Mouse (Mus musculus): ENCODE results near the gene Adh1.

Gene Adh1

DNA sequence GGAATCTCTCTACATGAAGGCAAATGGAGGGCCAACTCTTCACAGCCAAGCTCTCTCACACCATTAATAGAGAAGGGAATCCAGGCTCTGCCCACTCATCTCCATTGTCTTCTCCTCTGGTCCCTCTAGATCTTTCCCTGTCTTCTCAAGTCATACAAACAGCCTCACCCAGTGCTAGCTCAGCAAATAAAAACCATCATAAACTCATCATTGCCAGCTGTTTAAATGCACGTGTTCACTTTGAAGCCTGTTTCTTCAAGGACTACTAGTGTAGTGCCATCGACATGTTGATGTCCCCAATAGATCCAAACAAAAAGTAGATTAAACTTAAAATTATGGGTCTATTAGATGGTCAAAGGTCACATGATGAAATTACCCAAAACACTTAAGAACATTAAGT is 10.5 kb downstream of the Adh1 start:
- in situ Hi-C loops (cut with MboI; ENCODE audit: unreplicated experiment in 2 of 2) = no loop called here

DNA sequence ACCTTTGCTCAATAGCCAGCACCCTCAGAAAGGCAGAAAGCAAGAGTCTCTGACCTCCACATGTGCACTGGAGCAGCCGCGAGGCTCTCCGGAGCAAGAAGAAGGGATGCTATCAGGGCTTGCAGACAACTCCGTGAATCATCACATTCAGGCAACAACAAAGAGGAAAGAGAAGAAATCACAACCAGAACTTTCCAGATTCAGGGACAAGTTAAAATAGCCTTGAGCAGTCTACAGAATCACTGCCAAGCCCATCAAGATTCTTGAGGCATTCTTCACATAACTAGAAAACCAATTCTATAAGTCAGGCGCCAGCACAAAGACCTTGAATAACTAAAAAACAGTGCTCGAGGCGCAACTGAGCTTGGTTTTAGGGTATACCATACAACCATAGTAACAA is 12.3 kb downstream of the Adh1 start:
- in situ Hi-C loops (cut with MboI; ENCODE audit: unreplicated experiment in 2 of 2) = no loop called here

DNA sequence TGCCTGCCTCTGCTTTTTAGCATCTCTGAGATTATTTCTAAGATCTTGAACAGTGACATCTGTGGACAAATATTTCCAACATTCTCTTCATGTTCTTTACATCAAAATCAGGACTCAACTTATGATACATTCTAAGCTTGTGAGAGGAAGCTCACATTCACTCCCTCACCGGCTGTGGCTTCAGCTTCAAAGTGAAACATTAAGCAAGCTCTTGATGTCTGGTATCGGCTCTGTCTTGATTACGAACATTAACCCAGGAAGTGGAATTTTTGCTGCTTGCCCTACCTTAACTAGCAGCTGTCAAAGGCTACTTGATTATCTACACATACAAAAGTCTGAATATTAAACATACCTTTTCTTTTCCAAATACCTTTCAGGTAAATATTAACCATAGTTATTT is 14.3 kb downstream of the Adh1 start:
- in situ Hi-C loops (cut with MboI; ENCODE audit: unreplicated experiment in 2 of 2) = no loop called here

DNA sequence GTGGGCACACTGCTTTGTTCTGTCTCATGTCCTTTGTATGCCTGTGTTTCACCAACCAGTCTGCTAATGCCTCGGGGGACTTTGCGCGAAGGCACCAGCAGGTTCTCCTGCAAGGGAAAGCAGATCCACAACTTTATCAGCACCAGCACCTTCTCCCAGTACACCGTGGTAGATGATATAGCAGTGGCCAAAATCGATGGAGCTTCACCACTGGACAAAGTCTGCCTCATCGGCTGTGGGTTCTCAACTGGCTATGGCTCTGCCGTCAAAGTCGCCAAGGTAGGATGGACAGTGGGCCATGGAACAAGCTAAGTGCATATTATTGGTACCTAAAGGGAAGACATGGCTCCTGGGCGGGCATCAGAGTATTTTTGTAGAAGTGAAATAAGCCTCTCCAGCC is 21.8 kb downstream of the Adh1 start:
- in situ Hi-C loops (cut with MboI; ENCODE audit: unreplicated experiment in 2 of 2) = no loop called here

DNA sequence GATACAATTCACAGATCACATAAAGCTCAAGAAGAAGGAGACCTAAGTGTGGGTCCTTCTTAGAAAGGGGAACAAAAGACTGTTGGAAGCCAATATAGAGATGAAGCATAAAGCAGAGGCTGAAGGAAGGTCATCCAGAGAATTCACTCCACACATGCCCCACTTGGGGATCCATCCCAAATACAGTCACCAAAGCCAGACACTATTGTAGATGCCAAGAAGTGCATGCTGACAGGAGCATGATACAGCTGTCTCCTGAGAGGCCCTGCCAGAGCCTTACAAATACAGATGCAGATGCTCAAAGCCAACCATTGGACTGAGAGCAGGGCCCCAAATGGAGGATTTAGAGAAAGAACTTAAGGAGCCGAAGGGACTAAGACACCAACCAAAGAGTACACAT is 23.0 kb downstream of the Adh1 start:
- in situ Hi-C loops (cut with MboI; ENCODE audit: unreplicated experiment in 2 of 2) = no loop called here

DNA sequence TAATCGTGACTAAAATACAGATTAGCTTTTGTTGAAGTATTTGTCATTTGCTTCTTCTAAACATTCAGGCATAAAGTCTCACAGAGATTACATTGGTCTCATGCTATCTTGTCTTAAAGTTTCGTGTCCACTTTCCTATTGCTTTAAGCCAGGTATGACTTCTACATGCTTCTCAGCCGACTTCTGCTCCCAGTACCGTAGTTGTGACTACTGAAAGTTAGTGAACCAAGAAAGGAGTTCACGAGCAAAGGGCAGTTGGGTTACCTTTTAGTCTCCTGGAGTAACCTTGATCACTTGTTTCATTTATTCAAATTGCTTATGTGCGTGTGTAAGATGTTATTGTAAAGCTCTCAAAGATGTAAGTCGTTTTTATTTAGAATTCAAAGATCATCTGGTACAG is 25.2 kb downstream of the Adh1 start:
- in situ Hi-C loops (cut with MboI; ENCODE audit: unreplicated experiment in 2 of 2) = no loop called here

DNA sequence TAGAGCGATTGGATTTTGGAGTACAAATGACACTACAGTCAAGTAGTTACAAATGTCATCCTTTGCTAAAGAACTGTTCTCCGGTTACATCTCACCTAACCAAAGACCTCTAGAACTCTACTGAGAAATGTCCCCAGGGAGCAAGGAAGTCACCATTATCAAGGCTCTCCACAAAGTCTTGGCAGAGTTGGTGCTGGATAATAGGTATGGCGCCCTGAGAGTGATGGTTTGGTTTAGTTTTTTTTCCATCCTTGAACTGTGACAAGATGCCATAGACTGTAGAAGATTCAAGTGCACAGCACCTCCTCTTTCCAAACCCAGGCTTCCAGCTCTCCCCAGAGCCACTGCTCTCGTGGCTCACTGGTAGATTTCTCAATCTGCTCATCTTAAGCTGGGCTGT is 26.9 kb downstream of the Adh1 start:
- in situ Hi-C loops (cut with MboI; ENCODE audit: unreplicated experiment in 2 of 2) = no loop called here

DNA sequence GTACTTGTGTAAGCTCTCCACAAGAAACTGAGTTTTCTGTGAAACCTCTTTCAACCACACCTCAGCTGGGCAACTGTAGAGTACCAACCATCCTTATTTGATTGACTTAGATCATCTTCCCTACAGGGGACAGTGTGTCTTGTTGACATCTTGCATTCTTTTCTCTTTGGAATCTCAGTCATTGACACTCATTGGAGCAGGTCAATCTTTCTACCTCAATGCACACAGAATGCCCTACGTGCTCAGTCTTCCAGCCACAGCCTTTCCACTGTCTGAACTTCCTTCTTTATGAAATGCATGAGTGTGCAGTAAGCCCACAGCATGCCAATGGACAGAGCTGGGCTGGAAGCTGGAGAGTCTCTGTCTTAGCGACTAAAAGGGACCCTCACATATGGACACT is 29.9 kb downstream of the Adh1 start:
- in situ Hi-C loops (cut with MboI; ENCODE audit: unreplicated experiment in 2 of 2) = no loop called here

DNA sequence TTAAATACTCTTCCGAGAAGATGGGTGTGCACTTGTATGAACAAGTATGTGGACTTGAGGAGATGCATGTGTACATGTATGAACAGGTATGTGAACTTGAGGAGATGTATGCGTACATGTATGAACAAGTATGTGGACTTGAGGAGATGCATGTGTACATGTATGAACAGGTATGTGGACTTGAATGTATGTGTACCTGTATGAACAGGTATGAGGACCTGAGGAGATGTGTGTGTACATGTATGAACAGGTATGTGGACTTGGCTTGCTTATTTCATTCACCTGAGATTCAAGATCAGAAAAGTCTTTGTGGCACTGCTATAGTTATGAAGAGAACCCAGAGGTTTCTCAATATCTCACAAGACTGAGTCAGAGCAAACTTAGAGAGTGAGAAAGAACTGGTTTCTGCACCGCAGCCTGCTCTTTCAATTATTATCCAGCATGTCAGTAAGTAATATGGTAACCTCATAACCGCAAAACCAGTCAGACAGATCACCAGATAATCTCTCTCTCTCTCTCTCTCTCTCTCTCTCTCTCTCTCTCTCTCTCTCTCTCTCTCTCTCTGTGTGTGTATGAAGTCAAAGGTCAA is 30.8 kb downstream of the Adh1 start:
- in situ Hi-C loops (cut with MboI; ENCODE audit: unreplicated experiment in 2 of 2) = no loop called here

DNA sequence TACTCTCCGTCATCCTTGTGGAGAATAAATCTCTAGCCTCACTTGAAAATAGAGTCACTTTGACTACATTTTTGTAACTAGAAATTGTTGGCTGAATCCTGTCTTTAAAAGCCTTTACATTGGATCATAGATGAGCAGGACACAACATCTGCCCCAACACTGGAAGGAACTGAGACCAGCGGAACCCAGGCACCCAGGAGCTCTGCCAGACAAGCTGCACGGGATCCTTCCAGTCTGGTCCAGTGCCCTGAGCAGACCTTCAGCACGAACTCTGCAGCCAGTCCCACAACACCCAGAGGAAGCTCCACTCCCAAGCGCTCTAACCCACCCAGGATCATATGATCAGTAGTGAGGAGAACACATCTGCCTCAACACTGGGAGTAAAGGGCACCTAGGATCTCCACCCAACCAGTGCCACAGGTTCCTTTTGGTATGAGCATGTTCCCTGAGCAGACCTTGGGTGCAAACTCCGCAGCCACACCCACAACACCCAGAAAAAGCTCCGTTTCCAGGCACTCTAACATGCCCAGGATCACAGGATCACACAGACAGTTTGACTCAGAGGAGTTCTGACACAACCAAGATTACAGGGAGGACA is 32.6 kb downstream of the Adh1 start:
- in situ Hi-C loops (cut with MboI; ENCODE audit: unreplicated experiment in 2 of 2) = no loop called here

DNA sequence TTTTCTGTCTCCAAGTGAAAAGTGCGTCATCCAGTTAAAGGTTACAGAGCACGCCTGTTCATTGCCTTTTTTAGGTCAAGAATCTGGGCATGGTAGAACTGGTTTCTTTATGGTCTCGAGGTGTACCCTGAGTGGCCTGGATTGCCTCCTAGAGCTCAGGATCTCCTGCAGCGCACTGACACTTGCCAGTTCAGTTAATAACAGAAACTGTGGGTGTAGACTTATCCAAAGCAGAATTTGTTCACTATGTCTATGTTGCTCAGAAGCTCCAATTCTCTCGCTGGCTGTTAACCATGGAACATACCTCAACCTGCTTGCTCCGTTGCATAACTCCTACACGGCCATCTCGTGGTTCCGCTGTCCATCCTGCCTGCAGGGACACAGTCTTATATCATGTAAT is 39.3 kb downstream of the Adh1 start:
- in situ Hi-C loops (cut with MboI; ENCODE audit: unreplicated experiment in 2 of 2) = no loop called here

DNA sequence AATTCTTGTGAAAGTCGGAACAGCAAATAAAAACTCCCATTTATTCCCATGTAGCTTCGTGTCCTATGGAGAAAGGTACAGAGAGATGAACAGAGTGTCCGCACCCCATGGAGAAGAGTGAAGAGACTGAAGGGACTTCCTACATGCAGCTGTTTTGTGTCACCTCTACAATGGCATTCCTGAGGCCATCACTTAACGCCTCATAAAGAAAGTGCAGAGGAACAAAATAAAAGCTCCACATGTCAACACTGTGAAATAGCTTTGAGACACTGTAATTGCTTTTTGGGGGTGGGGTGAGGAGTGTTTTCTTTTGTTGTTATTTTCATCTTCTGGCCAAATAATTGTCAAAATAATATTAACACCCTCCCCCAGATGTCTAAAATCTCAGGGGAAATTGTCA is 41.9 kb downstream of the Adh1 start:
- in situ Hi-C loops (cut with MboI; ENCODE audit: unreplicated experiment in 2 of 2) = no loop called here

DNA sequence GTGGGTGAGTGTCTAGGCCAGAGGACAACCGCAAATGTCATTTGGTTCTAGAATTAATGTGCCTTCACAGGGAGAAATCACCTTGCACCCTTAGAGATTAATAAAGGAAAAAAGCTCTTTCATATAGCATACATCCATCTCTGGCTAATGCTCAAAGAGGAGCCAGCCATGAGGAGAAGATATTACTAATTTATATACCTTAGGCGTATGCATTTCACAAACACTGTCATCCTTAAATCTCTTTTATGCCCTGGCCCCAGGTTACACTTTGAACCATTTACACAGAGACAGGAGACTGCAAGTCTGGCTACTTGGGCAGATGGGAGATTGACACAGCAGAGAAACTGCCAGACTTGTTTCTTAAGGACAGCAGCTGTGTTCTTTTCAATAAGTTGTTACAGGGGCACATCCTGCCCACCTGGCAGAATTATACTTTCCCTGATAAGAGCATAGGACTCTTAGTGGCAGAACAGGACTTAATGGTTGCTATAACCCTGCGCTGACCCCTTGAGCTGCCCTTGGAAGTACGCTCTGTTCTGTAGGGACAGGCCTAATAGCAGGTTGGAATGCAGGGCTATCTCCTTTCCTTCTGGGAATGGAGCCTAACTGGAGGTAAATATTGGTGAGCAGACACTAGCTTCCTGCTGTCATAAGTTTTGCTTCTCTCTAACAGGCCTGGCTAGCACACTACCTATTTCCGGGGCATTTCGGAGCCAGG is 43.1 kb downstream of the Adh1 start:
- in situ Hi-C loops (cut with MboI; ENCODE audit: unreplicated experiment in 2 of 2) = no loop called here

DNA sequence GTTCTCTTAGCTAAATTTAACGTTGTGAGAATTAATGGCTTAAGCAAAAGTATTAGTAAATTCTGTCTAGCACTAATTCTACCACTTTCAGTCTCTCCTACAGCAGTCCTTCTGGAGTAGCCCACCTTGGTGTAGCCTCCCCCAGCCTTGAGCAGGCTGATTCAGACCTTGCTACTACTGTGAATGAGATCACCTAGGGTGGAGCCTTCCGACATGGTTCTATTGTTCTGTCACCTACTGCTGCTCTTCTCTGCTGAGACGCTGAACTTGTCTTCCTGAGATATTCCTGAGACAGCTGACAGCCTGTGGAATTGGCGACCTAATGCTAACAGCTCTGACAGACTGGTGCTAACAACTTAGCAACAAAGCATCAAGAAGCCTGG is 43.7 kb downstream of the Adh1 start:
- in situ Hi-C loops (cut with MboI; ENCODE audit: unreplicated experiment in 2 of 2) = no loop called here

DNA sequence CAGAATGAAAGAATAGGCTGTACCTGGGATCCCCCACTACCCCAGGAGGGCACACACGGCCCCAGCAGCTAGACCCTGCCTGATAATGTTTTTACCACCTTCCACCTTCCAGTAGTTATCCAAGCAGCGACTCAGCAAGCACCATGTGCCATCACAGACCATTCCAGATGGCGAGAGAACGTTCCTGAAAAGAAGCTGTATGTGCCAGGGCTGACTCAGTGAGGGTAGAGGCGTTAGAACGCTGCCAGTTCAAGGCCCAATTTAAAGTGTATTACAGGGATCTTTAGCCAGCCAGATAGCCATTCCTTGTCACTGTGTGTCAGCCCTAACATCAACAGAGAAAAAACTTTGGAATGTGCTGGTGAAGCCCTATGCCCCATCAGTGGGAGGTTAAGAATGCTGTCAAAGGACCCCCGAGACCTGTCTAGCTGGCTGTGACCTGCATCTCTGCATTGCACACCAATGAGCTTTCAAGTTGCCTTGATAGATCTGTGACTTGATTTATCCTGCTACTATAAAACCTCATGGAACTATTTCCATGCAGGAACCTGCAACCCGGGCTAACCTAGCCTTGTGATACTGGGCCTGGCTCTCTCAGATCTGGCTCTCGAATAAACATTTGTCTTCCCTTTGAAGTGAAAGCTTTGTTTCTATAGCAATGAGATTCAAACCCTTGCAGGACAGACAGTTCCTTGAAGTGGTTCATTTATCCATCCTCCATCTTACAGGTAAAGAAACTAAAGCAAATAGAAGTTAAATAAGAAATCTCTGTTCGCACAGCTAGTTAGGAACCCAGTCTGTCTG is 44.9 kb downstream of the Adh1 start:
- in situ Hi-C loops (cut with MboI; ENCODE audit: unreplicated experiment in 2 of 2) = no loop called here

DNA sequence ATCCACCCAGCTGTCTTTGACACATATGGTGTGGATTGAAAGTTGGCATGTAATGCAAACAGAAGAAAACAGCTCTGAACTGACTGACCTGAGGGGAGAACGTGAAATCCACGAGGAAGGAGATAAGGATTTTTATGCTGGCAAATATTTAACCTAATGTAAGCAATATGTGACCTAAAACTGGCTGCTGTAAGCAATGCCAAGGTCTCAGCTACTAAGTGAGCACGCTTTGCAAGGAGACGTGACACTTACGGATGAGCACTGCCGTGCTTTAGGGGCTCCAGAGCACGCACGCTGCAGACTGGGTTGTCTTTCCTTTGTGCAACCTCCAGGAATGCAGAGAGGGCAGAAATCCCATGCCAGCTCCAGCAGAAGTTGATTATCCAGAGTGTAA is 45.5 kb downstream of the Adh1 start:
- in situ Hi-C loops (cut with MboI; ENCODE audit: unreplicated experiment in 2 of 2) = no loop called here

DNA sequence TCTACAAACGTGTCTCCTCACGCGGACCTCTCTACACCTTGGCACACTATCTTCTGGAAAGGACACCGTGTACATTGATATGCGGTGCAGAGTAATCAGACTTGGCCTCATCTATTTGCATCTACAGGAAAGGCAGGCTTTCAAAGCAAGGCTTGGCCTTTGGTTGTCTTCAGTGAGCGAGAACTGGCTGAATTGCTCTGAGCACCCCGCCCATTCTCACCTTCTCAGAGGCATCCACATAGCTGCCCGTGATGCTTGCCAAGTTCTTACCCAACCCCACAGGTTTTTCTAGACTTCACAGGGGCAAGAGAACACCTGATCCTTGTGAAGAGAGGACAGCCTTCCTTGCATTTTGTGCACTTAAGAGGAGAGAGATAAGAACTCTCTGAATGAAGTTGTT is 49.1 kb downstream of the Adh1 start:
- in situ Hi-C loops (cut with MboI; ENCODE audit: unreplicated experiment in 2 of 2) = no loop called here

DNA sequence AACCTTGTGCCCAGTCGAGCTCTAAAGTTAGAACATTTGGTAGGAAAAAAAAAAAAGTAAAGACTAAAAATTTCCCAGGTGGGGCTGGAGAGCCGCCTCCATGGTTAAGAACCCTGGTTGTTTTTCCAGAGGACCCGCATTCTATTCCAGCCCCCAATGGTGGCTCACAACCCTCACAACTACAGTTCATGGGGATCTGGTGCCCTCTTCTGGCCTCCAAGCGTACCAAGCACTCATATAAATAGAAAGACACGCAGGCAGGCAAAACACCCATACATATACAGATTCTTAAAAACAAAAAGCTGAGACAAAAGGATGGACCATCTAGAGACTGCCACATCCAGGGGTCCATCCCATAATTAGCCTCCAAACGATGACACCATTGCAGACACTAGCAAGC is 50.2 kb downstream of the Adh1 start:
- in situ Hi-C loops (cut with MboI; ENCODE audit: unreplicated experiment in 2 of 2) = no loop called here

DNA sequence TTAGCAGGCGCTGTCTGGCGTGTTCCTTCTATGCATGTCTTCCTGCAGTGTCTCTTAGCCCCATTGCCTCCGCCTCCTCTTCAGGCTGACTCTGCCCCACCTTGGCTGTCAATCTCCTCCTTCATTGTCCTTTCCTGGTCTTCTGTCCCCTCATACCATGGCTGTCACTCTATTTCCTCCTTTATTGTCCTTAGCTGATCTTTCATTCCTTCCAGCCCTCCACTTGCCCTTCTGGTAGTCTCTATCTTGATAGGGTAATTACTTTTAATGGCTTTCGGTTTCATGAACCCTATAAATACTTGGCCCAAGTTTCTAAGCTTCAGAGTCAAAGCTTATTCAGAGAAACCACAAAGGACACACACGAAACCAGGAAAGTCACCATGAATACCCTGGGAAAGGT is 52.2 kb downstream of the Adh1 start, which contains the start of gene Adh6a:
Adh6a (plus strand) TSS at position 322 of the 400 bp plus-strand sequence.
- in situ Hi-C loops (cut with MboI; ENCODE audit: unreplicated experiment in 2 of 2) = no loop called here

DNA sequence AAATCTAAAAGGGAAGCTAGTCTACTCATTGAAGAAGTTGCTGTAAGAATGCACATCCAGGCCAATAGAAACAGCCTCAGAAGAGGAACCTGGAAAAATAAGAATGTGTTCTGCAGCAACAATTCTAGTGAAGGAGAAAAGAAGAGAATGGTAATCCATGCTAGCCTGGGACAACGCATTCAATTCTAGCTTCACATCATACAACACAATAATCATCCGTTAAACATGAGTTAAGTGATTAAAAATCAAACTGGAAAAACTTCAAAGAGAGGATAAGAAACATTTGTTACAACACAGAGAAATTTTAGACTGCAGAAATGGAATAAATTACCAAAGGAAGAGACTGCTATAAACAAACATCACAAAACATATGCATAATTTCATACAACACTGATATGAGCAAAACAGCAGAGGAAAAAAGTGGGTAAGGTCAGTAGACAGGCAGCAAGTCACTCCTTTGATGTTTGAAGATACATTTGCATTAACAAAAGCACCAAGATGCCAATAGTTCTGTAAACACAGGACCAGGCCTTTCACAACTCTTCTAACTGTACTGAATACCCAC is 56.2 kb downstream of the Adh1 start:
- in situ Hi-C loops (cut with MboI; ENCODE audit: unreplicated experiment in 2 of 2) = no loop called here

DNA sequence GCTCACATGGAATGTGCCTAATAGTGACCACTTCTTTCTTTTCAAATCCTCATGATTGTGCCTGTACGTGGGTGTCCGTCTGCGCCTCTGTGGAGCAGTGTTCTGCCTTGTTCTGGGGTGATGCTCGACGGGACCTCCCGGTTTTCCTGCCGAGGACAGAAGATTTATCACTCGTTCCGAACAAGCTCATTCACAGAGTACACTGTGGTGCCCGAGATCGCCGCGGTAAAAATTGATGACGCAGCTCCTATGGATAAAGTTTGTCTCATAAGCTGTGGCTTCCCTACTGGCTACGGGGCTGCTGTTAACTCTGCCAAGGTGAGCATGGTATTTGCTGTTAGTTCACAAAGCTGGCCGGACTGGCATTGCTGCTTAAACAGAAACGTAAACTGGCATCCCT is 64.2 kb downstream of the Adh1 start:
- in situ Hi-C loops (cut with MboI; ENCODE audit: unreplicated experiment in 2 of 2) = no loop called here

Data from v-Abl transformed pro-B cells (cell line).